13 mouse cellular contexts compared by ENCODE assay signal in the genomic region with DNA sequence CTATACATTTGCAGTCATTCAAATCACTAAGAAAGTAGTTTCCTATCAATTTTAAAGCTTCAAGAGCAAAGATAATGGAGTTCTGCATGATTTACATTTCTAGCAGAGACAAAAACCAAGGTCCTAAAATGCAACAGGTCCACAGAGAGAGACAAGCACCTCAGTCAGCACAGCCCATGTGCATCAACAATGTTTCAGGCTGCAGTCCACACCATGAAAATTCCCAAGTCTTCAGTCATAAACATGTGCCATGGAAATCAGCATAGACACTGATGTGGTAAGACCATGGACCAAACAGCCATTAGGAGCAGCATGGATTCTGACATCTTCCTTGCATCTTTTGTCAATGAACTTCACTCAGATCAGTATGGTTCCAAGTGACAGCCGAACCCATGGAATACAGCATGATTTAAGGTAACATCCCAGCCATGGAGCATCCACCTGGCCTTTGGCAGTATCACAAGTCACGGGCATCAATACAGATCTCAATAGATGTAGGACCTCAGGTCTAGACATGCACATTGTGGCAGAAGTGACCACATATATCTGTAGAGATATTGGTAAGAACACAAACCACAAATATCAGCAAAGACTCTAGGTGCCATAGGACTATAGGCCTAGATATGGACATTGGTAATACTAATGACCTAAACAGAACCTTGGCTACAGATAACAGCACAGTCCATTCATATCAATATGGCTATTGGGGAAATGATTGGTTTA. TPM values are rescaled to one million over a fixed set of nuclear protein-coding genes. Genes with fewer than 3 reads are reported as not detected.
DNase-seq lines count a peak whose midpoint lies in the region; ATAC-seq lines count a peak whose summit lies in the region.
"Had no signal": no experiment of that assay in that cellular context is flagged by ENCODE, and none has a peak within 500 bp of the region (broad histone marks: within the 10 kb centered on the region; RNA-seq: fewer than 3 reads in every experiment).

No protein-coding gene starts in this region.

- H3K4me3 ChIP-seq in hindbrain, embryonic 11.5 days (ENCODE audit: low read depth, low read length) = no peak overlapping the region
- no peak overlapping the region for H3K4me3 ChIP-seq in hindbrain, embryonic 12.5 days
- no peak overlapping the region for H3K4me3 ChIP-seq in midbrain, embryonic 12.5 days
- no peak overlapping the region for H3K4me3 ChIP-seq in midbrain, embryonic 15.5 days
- no peak overlapping the region for H3K4me3 ChIP-seq in liver, embryonic 12.5 days
- no peak overlapping the region for H3K4me3 ChIP-seq in stomach, embryonic 15.5 days (replicated peaks)
- H3K4me3 ChIP-seq: liver, embryonic 15.5 days had no signal

- ATAC-seq in hindbrain, embryonic 11.5 days (ENCODE audit: low FRiP score) = 0 out of 2 replicates have a peak, but pooled peaks have one; percentile 59
- no peak; the same call in 1 of the 2 replicates for ATAC-seq in hindbrain, embryonic 12.5 days (ENCODE audit: low FRiP score)
- ATAC-seq in midbrain, embryonic 12.5 days (ENCODE audit: low FRiP score, low read depth) = peak; percentile 34; the same call in 1 of the 2 replicates
- ATAC-seq in midbrain, embryonic 15.5 days (replicated peaks) = no peak
- 0 out of 2 replicates have a peak, but pooled peaks have one; percentile 32 for ATAC-seq in liver, embryonic 12.5 days
- peak; percentile 65; the same call in 1 of the 2 replicates for ATAC-seq in stomach, embryonic 15.5 days (ENCODE audit: insufficient read depth, low FRiP score, low read depth)

- peaks cover 3% of the 10 kb centered on the region; the same call in 1 of the 2 replicates for H3K9me3 ChIP-seq in hindbrain, embryonic 11.5 days (ENCODE audit: control insufficient read depth, low read length)
- H3K9me3 ChIP-seq in hindbrain, embryonic 12.5 days (replicated peaks) = peaks cover 7% of the 10 kb centered on the region; the same call in 1 of the 2 replicates
- H3K9me3 ChIP-seq in midbrain, embryonic 12.5 days = no peaks in the 10 kb centered on the region; the same call in 1 of the 2 replicates
- no peaks in the 10 kb centered on the region for H3K9me3 ChIP-seq in midbrain, embryonic 15.5 days
- no peaks in the 10 kb centered on the region for H3K9me3 ChIP-seq in liver, embryonic 12.5 days (replicated peaks)
- H3K9me3 ChIP-seq in stomach, embryonic 15.5 days = no peaks in the 10 kb centered on the region
- H3K9me3 ChIP-seq: liver, embryonic 15.5 days had no signal

- H3K36me3 ChIP-seq in hindbrain, embryonic 11.5 days (ENCODE audit: control insufficient read depth, insufficient read depth, low read length) = no peaks in the 10 kb centered on the region
- H3K36me3 ChIP-seq in hindbrain, embryonic 12.5 days = no peaks in the 10 kb centered on the region
- H3K36me3 ChIP-seq in midbrain, embryonic 12.5 days = no peaks in the 10 kb centered on the region
- no peaks in the 10 kb centered on the region for H3K36me3 ChIP-seq in midbrain, embryonic 15.5 days (replicated peaks)
- H3K36me3 ChIP-seq in liver, embryonic 12.5 days = no peaks in the 10 kb centered on the region
- H3K36me3 ChIP-seq in stomach, embryonic 15.5 days = no peaks in the 10 kb centered on the region
- H3K36me3 ChIP-seq: liver, embryonic 15.5 days had no signal

- H3K27ac ChIP-seq in hindbrain, embryonic 11.5 days (ENCODE audit: low read depth, low read length) = no peak overlapping the region
- no peak overlapping the region for H3K27ac ChIP-seq in hindbrain, embryonic 12.5 days
- H3K27ac ChIP-seq in midbrain, embryonic 12.5 days (replicated peaks) = no peak overlapping the region
- no peak overlapping the region for H3K27ac ChIP-seq in midbrain, embryonic 15.5 days
- no peak overlapping the region for H3K27ac ChIP-seq in liver, embryonic 12.5 days
- no peak overlapping the region for H3K27ac ChIP-seq in stomach, embryonic 15.5 days
- H3K27ac ChIP-seq: liver, embryonic 15.5 days had no signal

- WGBS in hindbrain, embryonic 11.5 days = 74% methylated on average over 2 of the region's 2 CpGs
- 73% methylated on average over 2 of the region's 2 CpGs for WGBS in hindbrain, embryonic 12.5 days
- WGBS in midbrain, embryonic 12.5 days = 67% methylated on average over 2 of the region's 2 CpGs
- 70% methylated on average over 2 of the region's 2 CpGs for whole genome bisulfite sequencing in midbrain, embryonic 15.5 days
- WGBS in liver, embryonic 12.5 days (ENCODE audit: insufficient replicate concordance) = 56% methylated on average over 2 of the region's 2 CpGs
- 73% methylated on average over 2 of the region's 2 CpGs for WGBS in stomach, embryonic 15.5 days

- no peak overlapping the region for H3K9ac ChIP-seq in hindbrain, embryonic 11.5 days (ENCODE audit: low read depth, low read length)
- no peak overlapping the region for H3K9ac ChIP-seq in hindbrain, embryonic 12.5 days
- no peak overlapping the region for H3K9ac ChIP-seq in midbrain, embryonic 12.5 days (replicated peaks)
- no peak overlapping the region for H3K9ac ChIP-seq in midbrain, embryonic 15.5 days
- no peak overlapping the region for H3K9ac ChIP-seq in liver, embryonic 12.5 days
- H3K9ac ChIP-seq in stomach, embryonic 15.5 days = no peak overlapping the region
- H3K9ac ChIP-seq: liver, embryonic 15.5 days had no signal

- H3K4me2 ChIP-seq in hindbrain, embryonic 11.5 days (replicated peaks; ENCODE audit: low read depth, low read length) = no peak overlapping the region
- no peak overlapping the region for H3K4me2 ChIP-seq in hindbrain, embryonic 12.5 days (replicated peaks)
- H3K4me2 ChIP-seq in midbrain, embryonic 12.5 days (replicated peaks) = no peak overlapping the region
- H3K4me2 ChIP-seq in midbrain, embryonic 15.5 days = no peak overlapping the region
- H3K4me2 ChIP-seq in liver, embryonic 12.5 days = no peak overlapping the region
- no peak overlapping the region for H3K4me2 ChIP-seq in stomach, embryonic 15.5 days
- H3K4me2 ChIP-seq: liver, embryonic 15.5 days had no signal

- no peak for DNase-seq in hindbrain, embryonic 11.5 days (ENCODE audit: low spot score)
- DNase-seq in cerebellum, postnatal 14 days = no peak
- no peak for DNase-seq in urinary bladder, postnatal 14 days (ENCODE audit: low spot score)
- DNase-seq: adrenal gland, adult 8-10 months; heart, postnatal 10 days; kidney, postnatal 10 days had no signal

- no peaks in the 10 kb centered on the region for H3K27me3 ChIP-seq in hindbrain, embryonic 11.5 days (ENCODE audit: control insufficient read depth, insufficient read depth, low read length)
- H3K27me3 ChIP-seq in hindbrain, embryonic 12.5 days = no peaks in the 10 kb centered on the region
- no peaks in the 10 kb centered on the region for H3K27me3 ChIP-seq in midbrain, embryonic 12.5 days
- no peaks in the 10 kb centered on the region for H3K27me3 ChIP-seq in midbrain, embryonic 15.5 days (replicated peaks)
- peaks cover 5% of the 10 kb centered on the region for H3K27me3 ChIP-seq in liver, embryonic 12.5 days (replicated peaks)
- no peaks in the 10 kb centered on the region for H3K27me3 ChIP-seq in stomach, embryonic 15.5 days (replicated peaks)

- no peaks in the 10 kb centered on the region for H3K4me1 ChIP-seq in hindbrain, embryonic 11.5 days (replicated peaks; ENCODE audit: control insufficient read depth, insufficient read depth, low read length)
- no peaks in the 10 kb centered on the region for H3K4me1 ChIP-seq in hindbrain, embryonic 12.5 days
- H3K4me1 ChIP-seq in midbrain, embryonic 12.5 days = no peaks in the 10 kb centered on the region
- H3K4me1 ChIP-seq in midbrain, embryonic 15.5 days = no peaks in the 10 kb centered on the region
- H3K4me1 ChIP-seq in liver, embryonic 12.5 days = no peaks in the 10 kb centered on the region
- H3K4me1 ChIP-seq in stomach, embryonic 15.5 days = no peaks in the 10 kb centered on the region
- H3K4me1 ChIP-seq: liver, embryonic 15.5 days had no signal

RNA-seq across cellular contexts. Expression of a gene that starts 39.4 kb away (rescaled TPM):
- polyA plus RNA-seq in hindbrain, embryonic 11.5 days (2014; fragmentation: Nextera tagmentation; extraction: Ambion mirVana) = not detected in 2 replicates
- polyA plus RNA-seq in hindbrain, embryonic 12.5 days (2016; fragmentation: Nextera tagmentation; extraction: Ambion mirVana) = not detected in 2 replicates
- polyA plus RNA-seq in midbrain, embryonic 12.5 days (2016; fragmentation: Nextera tagmentation; extraction: Ambion mirVana) = not detected in 2 replicates
- not detected in 2 replicates for polyA plus RNA-seq in midbrain, embryonic 15.5 days (2015; fragmentation: Nextera tagmentation; extraction: Ambion mirVana)
- polyA plus RNA-seq in liver, embryonic 12.5 days (2016; fragmentation: Nextera tagmentation; extraction: Ambion mirVana) = not detected in 2 replicates
- not detected in 2 replicates for polyA plus RNA-seq in stomach, embryonic 15.5 days (2015; fragmentation: Nextera tagmentation; extraction: Ambion mirVana)
- polyA plus RNA-seq: liver, embryonic 15.5 days; small intestine, adult 2 months had no signal

RNA-seq across cellular contexts. Expression of a gene that starts 45.2 kb away (rescaled TPM):
- polyA plus RNA-seq in hindbrain, embryonic 11.5 days (2014; fragmentation: Nextera tagmentation; extraction: Ambion mirVana) = 16.1 and 17.4 TPM in 2 replicates
- 20.8 and 21.3 TPM in 2 replicates for polyA plus RNA-seq in hindbrain, embryonic 12.5 days (2016; fragmentation: Nextera tagmentation; extraction: Ambion mirVana)
- 21.8 and 22.4 TPM in 2 replicates for polyA plus RNA-seq in midbrain, embryonic 12.5 days (2016; fragmentation: Nextera tagmentation; extraction: Ambion mirVana)
- polyA plus RNA-seq in midbrain, embryonic 15.5 days (2015; fragmentation: Nextera tagmentation; extraction: Ambion mirVana) = 19.4 and 19.7 TPM in 2 replicates
- 8.3 and 9.1 TPM in 2 replicates for polyA plus RNA-seq in liver, embryonic 12.5 days (2016; fragmentation: Nextera tagmentation; extraction: Ambion mirVana)
- 16.1 and 18.8 TPM in 2 replicates for polyA plus RNA-seq in stomach, embryonic 15.5 days (2015; fragmentation: Nextera tagmentation; extraction: Ambion mirVana)

Comparison
In these comparisons a context has a peak if more than half of its experiments do, and no peak if none do; other contexts are left out.
1. ATAC-seq: peak in hindbrain, embryonic 11.5 days (single experiment), midbrain, embryonic 12.5 days (single experiment), liver, embryonic 12.5 days (single experiment) and stomach, embryonic 15.5 days (single experiment); none in hindbrain, embryonic 12.5 days (single experiment) and midbrain, embryonic 15.5 days (single experiment).